Mouse (Mus musculus) adrenal gland, postnatal 10 days (tissue): ENCODE results near the gene Insl3. TPM values are rescaled to one million over a fixed set of nuclear protein-coding genes. Genes with fewer than 3 reads are reported as not detected.
"Not testable (repeated sequence)": the region's sequence is repeated elsewhere in the genome, so short reads cannot be mapped to it uniquely, and the experiment has no call there.

Experiments used
- DNase-seq: peaks from one replicate; pipeline ENCODE4 v3.0.0; 2021; ENCODE audit warnings: mixed read lengths
- total RNA-seq, 2 experiments: library from RNA; stranded (reverse); gene quantifications; 2 replicates each; pipeline ENCODE4 v1.2.3; 2021

The Insl3 gene
- total RNA-seq, 2 experiments from 2014 or later, result 7.3 to 10.8 TPM

GRCm38 (mm10) chr8:71676803-71677202, 12.2 kb upstream of the Insl3 start:
- no peak for DNase-seq

GRCm38 (mm10) chr8:71677555-71677954, 11.5 kb upstream of the Insl3 start:
- no peak for DNase-seq

DNA sequence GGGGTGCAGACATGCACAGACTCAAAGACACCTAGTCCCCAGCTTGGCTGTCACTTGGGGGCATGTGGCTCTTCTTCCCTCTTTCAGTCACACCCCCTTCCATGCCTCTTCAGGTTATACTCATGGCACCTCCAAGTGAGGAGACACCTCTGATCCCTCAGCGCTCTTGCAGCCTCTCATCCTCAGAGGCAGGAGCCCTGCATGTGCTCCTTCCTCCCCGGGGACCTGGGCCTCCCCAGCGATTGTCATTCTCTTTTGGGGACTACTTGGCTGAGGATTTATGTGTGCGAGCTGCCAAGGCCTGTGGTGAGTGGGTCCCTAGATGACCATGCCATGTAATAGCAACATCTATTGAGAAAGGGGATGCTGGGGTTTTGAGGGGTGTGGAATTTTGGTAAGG, 10.8 kb upstream of the Insl3 start:
- no peak for DNase-seq

GRCm38 (mm10) chr8:71679116-71679515, 9.9 kb upstream of the Insl3 start:
- no peak for DNase-seq

DNA sequence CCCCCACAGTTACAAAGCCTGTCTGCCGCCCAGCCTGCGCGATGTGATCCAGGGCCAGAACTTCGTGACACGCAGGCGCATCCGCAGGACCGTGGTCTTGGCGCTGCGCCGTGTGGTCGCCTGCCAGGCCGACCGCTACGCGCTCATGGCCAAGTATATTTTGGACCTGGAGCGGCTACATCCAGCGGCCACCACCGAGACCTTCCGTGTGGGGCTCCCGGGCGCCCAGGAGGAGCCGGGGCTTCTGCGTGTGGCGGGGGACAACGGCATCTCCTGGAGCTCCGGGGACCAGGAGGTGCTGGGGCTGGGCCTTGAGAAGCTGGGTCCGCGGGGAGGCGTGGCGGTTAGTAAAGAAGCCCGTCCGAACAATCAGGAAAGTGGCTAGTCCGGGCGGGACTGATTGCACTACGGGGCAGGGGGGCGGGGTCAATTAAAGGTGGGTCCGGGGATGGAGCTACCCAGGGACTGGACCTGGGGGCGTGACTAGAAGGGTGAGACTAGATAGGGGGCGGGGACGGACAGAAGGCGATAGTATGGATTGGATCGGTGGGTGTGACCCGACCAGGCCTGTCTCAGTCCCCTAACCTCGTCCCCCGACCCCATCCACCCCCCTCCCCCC, 9.4 kb upstream of the Insl3 start:
- peak; percentile 53 for DNase-seq

DNA sequence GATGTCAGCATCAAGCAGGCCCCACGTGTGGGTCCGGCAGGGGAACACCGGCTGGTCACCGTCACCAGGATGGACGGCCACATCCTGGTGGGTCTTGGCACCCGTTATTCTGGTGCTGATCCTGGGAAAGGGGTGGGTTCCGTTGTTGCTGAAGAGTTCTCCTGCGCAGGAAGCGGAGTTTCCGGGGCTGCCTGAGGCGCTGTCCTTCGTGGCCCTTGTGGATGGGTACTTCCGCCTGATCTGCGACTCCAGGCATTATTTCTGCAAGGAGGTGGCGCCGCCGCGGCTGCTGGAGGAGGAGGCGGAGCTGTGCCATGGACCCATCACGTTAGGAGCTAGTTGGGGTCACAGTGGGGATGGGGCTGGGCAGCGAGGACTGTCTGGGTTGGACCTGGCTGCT, 8.5 kb upstream of the Insl3 start:
- DNase-seq, result no peak

GRCm38 (mm10) chr8:71681369-71681915, 7.6 kb upstream of the Insl3 start:
- no peak for DNase-seq

DNA sequence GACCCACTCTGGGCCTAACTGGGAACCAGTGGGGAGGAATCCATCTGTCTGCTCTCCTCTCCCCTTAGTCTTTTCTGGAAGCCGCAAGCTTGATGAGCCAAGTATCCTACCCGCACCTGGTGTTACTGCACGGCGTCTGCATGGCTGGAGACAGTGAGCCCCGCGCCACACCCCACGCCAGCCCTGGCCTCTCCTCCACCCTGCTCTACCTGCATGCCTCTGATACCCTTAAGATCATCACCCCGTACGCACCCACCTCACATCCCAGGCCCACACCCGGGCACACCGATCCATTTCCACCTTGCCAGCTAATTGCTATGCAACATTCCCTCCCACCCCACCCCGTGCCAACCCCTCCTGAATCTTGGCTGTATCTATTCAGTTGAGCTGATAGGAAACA, 6.2 kb upstream of the Insl3 start:
- DNase-seq, result no peak

GRCm38 (mm10) chr8:71684701-71685100, 4.3 kb upstream of the Insl3 start:
- DNase-seq, result no peak

DNA sequence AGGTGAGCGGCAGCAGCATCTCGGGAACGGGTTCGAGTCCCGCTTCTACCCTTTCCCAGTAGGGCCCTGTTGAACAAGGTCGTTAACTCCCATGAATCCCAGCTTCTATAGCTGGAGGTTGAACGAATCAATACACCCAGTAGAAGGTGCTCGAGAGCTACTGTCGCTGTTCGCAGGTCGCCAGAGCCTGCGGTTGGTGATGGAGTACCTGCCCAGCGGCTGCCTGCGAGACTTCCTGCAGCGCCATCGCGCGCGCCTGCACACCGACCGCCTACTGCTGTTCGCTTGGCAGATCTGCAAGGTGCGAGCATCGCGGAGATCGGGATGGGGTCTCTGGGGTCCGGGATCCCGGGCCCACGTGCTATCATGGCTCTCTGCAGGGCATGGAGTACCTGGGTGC, 3.4 kb upstream of the Insl3 start:
- DNase-seq, result no peak

- DNase-seq, result no peak
Observed at GRCm38 (mm10) chr8:71686143-71686734, 2.8 kb upstream of the Insl3 start.

- DNase-seq, result no peak
Observed at GRCm38 (mm10) chr8:71687616-71688015, 1.4 kb upstream of the Insl3 start.

DNA sequence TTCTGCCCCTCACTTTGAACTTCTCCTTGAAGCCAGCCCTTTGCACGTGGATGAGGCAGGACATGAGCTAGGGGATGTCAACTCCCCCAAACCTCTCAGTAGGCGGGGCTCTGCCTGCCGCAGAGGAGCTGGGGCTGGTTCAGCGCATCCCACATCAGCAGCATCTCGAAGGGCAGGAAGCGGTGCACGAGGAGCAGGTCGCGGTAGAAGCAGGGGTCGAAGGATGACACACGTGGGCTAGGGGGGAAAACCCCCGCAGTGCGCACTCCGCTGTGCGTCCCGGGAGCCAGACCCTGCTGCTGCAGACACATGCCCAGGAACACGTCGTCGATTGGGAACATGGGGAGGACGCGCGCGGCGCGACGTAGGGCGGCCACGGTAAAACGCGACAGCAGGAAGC, 3.5 kb downstream of the Insl3 start:
- no peak for DNase-seq

DNA sequence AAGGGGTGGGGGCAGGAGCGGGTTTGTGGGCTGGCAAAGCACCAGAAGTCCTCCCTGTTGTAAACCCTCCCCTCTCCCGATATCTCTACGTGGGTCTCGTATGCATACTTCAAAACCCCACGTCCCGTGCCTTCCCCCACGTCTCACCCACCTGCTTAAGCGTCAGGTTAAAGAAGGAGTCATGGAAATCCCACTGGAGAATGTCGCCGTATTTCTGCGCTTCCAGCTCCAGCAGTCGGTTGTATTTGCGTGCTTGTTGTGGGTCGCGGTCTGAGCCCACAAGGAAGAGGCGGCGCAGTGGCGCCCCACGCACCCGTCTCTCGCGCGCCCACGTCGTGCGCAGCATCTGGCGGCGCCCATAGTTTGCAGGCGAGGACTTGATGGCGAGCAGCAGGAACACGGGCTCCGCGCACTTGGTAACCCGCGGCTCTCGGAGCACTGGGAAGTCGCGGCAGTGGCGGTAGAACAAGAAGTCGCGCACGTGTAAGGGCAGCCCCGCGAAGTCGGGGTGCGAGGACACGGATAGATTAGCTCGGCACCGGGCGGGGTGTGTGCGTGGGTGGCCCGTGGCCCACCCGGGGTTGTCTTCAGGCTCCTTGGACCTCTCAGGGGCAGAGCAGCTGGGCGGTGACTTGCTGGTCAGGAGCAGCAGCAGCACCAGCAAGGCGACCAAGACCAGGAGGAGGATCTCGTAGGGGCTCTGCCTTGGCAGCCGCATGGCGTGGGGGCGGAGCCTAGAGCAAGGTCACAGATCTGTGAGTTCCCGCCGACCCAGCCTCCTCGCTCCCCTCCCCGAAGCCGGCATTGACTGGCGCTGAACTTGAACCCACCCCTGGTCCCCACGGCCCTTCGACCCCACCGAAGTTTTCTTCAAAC, 4.4 kb downstream of the Insl3 start:
- DNase-seq, result no peak

- DNase-seq, result not testable (repeated sequence)
Observed at GRCm38 (mm10) chr8:71695456-71695855, 6.4 kb downstream of the Insl3 start.

GRCm38 (mm10) chr8:71700493-71701269, 11.7 kb downstream of the Insl3 start:
- no peak for DNase-seq

GRCm38 (mm10) chr8:71701414-71702086, 12.5 kb downstream of the Insl3 start, which contains the start of gene B3gnt3:
Gene B3gnt3, minus strand, starts transcription at chr8:71701789.
- DNase-seq, result no peak

DNA sequence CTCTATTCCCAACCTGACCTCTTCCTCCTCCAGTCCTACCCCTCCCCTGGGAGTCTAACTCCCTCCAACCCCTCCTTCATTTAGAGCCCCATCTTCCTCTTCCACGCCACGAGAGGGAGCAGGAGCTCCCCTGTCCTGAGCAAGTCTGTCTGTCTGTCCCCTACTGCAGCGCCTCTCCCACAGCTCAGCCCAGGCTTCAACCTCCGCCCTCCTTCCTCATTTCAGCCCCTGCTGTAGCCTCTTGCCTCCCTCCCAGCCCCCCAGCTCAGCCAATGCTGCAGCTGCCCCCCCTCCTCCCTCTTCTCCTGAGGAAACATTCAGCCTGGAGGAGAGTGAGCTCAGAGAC, 13.0 kb downstream of the Insl3 start:
- DNase-seq, result no peak

- no peak for DNase-seq
Observed at GRCm38 (mm10) chr8:71702923-71703322, 13.9 kb downstream of the Insl3 start.

DNA sequence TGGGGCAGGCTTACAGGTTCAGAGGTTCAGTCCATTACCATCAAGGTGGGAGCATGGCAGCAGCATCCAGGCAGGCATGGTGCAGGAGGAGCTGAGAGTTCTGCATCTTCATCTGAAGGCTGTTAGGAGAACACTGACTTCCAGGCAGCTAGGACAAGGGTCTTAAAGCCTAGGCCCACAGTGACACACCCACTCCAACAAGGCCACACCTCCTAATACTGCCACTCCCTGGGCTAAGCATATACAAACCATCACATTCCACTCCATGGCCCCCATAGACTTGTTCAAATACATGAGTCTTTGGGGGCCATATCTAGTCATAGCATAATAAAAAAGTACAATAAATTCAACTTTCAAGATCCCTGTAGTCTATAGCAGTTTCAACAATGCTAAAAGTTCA, 14.4 kb downstream of the Insl3 start:
- DNase-seq, result not testable (repeated sequence)

GRCm38 (mm10) chr8:71707874-71708273, 18.9 kb downstream of the Insl3 start:
- DNase-seq, result peak; percentile 69
